Mouse (Mus musculus): ENCODE results near the gene Specc1l.
"Not testable (repeated sequence)": the region's sequence is repeated elsewhere in the genome, so short reads cannot be mapped to it uniquely, and the experiment has no call there.

Gene Specc1l

DNA sequence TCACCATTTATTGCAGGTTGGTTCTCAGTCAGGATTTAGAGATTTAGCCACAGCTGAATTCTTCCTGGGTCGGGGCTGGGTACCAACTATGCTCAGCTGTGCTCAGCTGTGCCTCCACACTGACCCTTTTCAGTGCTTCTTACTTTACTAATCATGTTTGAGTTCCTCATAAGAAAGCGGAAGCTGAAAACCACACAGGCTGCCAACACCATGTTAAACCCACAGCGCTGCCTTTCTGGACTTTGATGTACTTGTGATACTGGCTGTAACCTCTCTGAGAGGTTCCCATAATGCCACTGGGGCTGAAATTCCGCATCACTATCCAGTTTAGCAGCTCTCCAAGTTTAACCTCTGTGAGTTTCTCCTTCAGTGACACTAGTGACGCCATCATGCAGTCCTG is 70.8 kb downstream of the Specc1l start:
- no peak for DNase-seq (ENCODE audit: low read depth, low spot score)

GRCm38 (mm10) chr10:75283821-75284220 is 71.9 kb downstream of the Specc1l start:
- DNase-seq (ENCODE audit: low read depth, low spot score), result no peak

DNA sequence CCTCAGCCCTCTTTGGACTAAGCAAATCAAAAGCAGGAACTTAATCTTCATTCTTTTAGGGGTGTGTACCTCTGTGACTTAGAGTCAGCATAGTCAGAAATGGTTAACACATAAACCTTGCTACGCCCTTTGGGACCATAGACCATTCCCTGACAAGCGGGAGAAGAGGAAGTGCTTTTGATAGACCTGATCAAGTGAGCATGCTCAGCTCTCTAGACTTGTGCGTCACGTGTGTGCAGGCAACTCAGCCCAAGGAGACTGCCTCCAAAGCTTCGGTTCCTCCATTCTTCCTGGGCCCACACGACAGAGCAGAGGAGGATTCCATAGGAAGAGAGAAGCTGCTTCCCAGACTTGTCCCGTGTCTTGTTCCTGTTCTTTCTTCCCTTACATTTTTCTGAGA is 76.7 kb downstream of the Specc1l start:
- DNase-seq (ENCODE audit: low read depth, low spot score), result no peak

GRCm38 (mm10) chr10:75289392-75289791 is 77.5 kb downstream of the Specc1l start:
- DNase-seq (ENCODE audit: low read depth, low spot score), result no peak

- no peak for DNase-seq (ENCODE audit: low read depth, low spot score)
These were observed 78.8 kb downstream of the Specc1l start for GRCm38 (mm10) chr10:75290650-75291049.

- no peak for DNase-seq (ENCODE audit: low read depth, low spot score)
These were observed 79.5 kb downstream of the Specc1l start for GRCm38 (mm10) chr10:75291338-75291737.

GRCm38 (mm10) chr10:75292206-75292605 is 80.3 kb downstream of the Specc1l start:
- not testable (repeated sequence) for DNase-seq (ENCODE audit: low read depth, low spot score)

- DNase-seq (ENCODE audit: low read depth, low spot score), result no peak
These were observed 81.4 kb downstream of the Specc1l start for GRCm38 (mm10) chr10:75293288-75293687.

- no peak for DNase-seq (ENCODE audit: low read depth, low spot score)
These were observed 82.5 kb downstream of the Specc1l start for GRCm38 (mm10) chr10:75294362-75294761.

DNA sequence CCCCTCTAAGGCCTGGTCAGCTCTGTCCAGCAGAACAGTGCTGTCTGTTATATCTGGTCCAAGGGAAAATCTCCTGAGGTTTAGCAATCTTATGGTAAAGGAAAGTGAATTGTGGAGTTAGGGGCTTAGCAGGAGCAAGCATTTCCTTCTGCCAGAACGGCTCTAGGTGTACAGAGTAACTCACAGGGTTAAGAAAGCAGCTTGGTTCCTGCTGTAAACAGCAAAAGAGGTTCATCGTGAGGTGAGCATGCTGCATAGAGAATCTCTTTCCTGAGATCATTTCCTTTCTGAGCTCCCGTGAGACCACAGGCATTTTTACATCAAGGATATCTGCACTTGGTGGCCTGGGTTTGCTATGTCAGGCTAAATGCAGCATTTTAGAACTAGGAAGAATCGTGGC is 83.1 kb downstream of the Specc1l start:
- DNase-seq (ENCODE audit: low read depth, low spot score), result no peak

GRCm38 (mm10) chr10:75298608-75299007 is 86.7 kb downstream of the Specc1l start:
- DNase-seq (ENCODE audit: low read depth, low spot score), result no peak

- no peak for DNase-seq (ENCODE audit: low read depth, low spot score)
These were observed 88.0 kb downstream of the Specc1l start for GRCm38 (mm10) chr10:75299785-75300418.

GRCm38 (mm10) chr10:75301195-75301806 is 89.4 kb downstream of the Specc1l start:
- DNase-seq (ENCODE audit: low read depth, low spot score), result no peak

DNA sequence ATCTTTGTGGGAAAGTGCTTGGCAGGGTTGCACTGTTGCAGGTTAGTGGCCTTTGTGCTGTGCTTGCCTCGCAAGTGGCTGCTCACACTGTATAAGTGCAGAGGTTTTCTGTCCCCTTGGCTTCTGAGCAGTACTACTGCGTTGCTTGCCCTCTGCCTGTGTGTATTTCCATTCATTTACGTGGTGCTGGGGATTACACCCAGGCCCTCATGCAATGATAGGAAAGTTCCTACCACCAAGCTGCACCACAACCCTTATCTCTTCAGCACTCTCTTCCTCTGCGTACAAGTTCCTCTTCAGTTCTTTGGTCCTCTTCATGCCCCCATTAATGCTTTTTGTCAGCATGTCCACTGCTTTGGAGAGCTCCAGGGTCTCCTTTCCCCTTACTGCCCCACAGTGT is 90.1 kb downstream of the Specc1l start:
- DNase-seq (ENCODE audit: low read depth, low spot score), result no peak

GRCm38 (mm10) chr10:75302536-75302935 is 90.7 kb downstream of the Specc1l start:
- no peak for DNase-seq (ENCODE audit: low read depth, low spot score)

DNA sequence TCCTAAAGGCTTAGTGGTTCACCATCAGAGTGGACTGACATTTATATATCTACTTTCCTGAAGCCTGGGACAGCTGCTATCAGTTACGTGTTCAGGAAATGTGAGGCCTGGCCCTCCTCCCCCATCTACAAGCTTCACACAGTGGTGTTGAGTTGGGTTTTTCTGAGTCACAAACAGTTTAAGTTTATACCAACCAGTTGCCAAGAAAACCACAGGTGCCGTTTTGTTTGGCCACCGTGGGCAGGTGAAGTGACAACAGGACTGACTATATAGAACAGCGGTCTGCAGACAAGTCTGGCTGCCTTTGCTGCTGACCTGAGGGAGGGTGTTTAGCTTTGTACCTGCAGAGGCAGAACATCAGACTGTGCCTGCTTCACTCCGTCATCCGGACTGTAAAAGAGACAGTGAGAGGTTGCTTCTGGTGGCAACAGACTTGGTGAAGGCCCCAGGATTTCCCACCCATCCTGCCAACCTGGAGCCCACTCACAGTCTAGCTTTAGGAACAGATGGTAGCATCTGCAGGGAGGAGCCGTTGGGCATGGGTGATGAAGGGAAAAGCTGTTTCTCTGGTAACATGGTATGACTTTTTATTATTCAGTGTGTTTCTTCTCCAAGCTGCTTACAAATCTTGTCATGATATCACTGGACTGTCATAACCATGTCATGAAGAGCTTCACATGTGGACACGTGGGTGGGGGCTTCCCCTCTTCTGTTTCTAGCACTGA is 91.6 kb downstream of the Specc1l start:
- no peak for DNase-seq (ENCODE audit: low read depth, low spot score)

- no peak for DNase-seq (ENCODE audit: low read depth, low spot score)
These were observed 92.2 kb downstream of the Specc1l start for GRCm38 (mm10) chr10:75304049-75304405.

GRCm38 (mm10) chr10:75304413-75304812 is 92.5 kb downstream of the Specc1l start:
- DNase-seq (ENCODE audit: low read depth, low spot score), result no peak

DNA sequence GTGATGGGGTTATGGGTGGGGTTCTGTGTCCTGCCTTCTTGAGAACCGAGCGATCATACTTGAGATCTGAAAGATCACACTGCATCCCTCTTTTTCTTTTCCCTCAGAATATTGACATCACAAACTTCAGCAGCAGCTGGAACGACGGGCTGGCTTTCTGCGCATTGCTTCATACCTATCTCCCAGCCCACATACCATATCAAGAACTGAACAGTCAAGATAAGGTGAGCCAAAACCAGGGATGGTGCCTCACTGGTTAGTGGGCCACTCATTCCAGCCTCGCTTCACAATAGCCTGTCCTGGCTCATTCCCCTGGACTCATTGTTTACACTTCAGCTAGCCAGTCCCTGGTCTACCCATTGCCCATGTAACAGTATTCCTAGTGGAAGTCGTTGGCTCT is 95.3 kb downstream of the Specc1l start:
- DNase-seq (ENCODE audit: low read depth, low spot score), result no peak

DNA sequence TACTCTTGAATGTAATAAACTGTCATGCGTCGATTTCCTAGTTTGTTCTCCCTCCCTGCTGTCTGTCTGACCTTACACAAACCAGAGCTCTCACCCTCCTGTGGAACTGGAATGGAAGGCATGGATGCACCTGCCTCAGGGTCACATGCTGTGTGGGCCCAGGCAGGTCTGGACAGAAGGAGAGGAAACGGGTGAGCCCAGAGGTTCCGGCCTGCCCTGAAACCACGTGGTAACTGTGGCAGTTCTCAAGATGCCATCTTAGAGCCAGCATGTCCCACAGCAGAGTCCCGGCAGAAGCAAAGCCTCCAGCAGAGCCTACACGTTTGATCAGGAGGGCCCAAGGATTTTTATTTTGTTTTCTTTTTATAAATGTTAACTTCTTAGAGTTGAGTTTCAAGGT is 100.5 kb downstream of the Specc1l start:
- DNase-seq (ENCODE audit: low read depth, low spot score), result no peak

GRCm38 (mm10) chr10:75314190-75314980 is 102.5 kb downstream of the Specc1l start:
- no peak for DNase-seq (ENCODE audit: low read depth, low spot score)

- no peak for DNase-seq (ENCODE audit: low read depth, low spot score)
These were observed 103.9 kb downstream of the Specc1l start for GRCm38 (mm10) chr10:75315756-75316155.
